Mouse (Mus musculus): ENCODE measurements around the gene Fam183b. TPM values are rescaled to one million over a fixed set of nuclear protein-coding genes. Genes with fewer than 3 reads are reported as not detected.
"Not testable (repeated sequence)": the region's sequence is repeated elsewhere in the genome, so short reads cannot be mapped to it uniquely, and the experiment has no call there.

The Fam183b gene
- total RNA-seq, 1 experiment, result 2.7 TPM

DNA sequence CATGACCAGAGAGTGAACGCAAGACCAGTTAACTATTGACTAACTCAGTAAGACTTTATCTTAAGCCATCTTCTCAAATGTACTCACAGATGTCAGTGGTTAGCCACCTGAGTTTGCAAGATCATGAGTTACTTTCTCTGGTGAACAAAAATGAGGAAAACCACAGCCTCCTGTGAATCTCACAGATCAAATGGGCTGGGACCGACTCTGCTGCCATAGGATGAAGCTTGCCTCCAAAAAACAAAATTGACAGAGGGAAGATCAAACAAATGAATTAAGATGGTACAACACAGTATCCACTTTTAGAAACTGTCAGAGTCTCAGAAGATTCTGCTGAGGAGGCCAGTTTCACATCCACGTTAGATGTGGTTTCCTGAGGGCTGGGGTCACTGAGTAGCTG, 28.0 kb upstream of the Fam183b start:
- Histone ChIP-seq H3K9me3 (ENCODE audit: control insufficient read depth, insufficient read depth, low read depth, low read length) (no peaks in the 10 kb centered on the region), H3K36me3 (ENCODE audit: control insufficient read depth, insufficient read depth, low read length, poor library complexity, severe bottlenecking) (no peaks in the 10 kb centered on the region), H3K27ac (ENCODE audit: insufficient read depth, low read depth, low read length, poor library complexity, severe bottlenecking) (no peak overlapping the region), H3K4me1 (ENCODE audit: control insufficient read depth in 2 of 2, insufficient read depth in 2 of 2, low read length in 2 of 2, poor library complexity in 1 of 2) (no peaks in the 10 kb centered on the region), H3K9ac (ENCODE audit: insufficient read depth, low read depth, low read length, poor library complexity, severe bottlenecking) (no peak overlapping the region), H3K4me3 (ENCODE audit: insufficient read depth in 1 of 2, low read depth in 1 of 2, low read length in 2 of 2, poor library complexity in 1 of 2, severe bottlenecking in 1 of 2) (no peak overlapping the region)
- DNase-seq (ENCODE audit: low read depth, low spot score), result no peak
- in situ Hi-C loops (cut with MboI; ENCODE audit: low sequenced_read_pairs in 2 of 2, unreplicated experiment in 2 of 2), result no loop called here
- TF ChIP-seq ZNF384 (IDR thresholded peaks at IDR 0.05; ENCODE audit: low read depth, low read length) (no peak), HCFC1 (IDR thresholded peaks at IDR 0.05; ENCODE audit: borderline replicate concordance, insufficient read depth, low read length) (no peak), CHD2 (IDR thresholded peaks at IDR 0.05; ENCODE audit: low read depth, low read length) (no peak), MAFK (IDR thresholded peaks at IDR 0.05; ENCODE audit: insufficient read depth, low read depth, low read length) (no peak), ZC3H11A (IDR thresholded peaks at IDR 0.05; ENCODE audit: borderline replicate concordance, low read depth, low read length) (no peak)

GRCm38 (mm10) chr11:58828937-58829336, 27.2 kb upstream of the Fam183b start, which contains the start of gene Olfr312:
Olfr312 (plus strand) TSS chr11:58829237.
- H3K27ac ChIP-seq (ENCODE audit: insufficient read depth, low read depth, low read length, poor library complexity, severe bottlenecking); H3K9me3 ChIP-seq (ENCODE audit: control insufficient read depth, insufficient read depth, low read depth, low read length); H3K4me1 ChIP-seq (ENCODE audit: control insufficient read depth in 2 of 2, insufficient read depth in 2 of 2, low read length in 2 of 2, poor library complexity in 1 of 2); in situ Hi-C loops (cut with MboI; ENCODE audit: low sequenced_read_pairs in 2 of 2, unreplicated experiment in 2 of 2); H3K4me3 ChIP-seq (ENCODE audit: insufficient read depth in 1 of 2, low read depth in 1 of 2, low read length in 2 of 2, poor library complexity in 1 of 2, severe bottlenecking in 1 of 2); H3K9ac ChIP-seq (ENCODE audit: insufficient read depth, low read depth, low read length, poor library complexity, severe bottlenecking); DNase-seq (ENCODE audit: low read depth, low spot score); H3K36me3 ChIP-seq (ENCODE audit: control insufficient read depth, insufficient read depth, low read length, poor library complexity, severe bottlenecking): not testable (repeated sequence)

DNA sequence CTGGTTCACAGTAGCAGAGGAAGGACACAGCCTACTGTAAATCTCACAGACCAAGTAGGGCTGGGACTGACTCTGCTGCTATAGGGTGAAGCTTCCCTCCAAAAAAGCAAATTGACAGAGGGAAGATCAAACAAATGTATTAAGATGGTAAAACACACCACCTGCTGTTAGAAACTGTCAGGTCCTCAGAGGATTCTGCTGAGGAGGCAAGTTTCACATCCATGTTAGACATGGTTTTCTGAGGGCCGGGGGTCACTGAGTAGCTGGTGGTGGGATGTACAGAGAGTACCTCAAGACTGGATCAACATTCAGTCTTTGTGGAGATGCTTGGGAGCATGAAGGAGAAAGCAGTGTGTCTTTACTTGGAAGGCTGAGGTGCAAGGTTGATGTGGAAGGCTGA, 13.9 kb upstream of the Fam183b start:
- in situ Hi-C loops (cut with MboI; ENCODE audit: low sequenced_read_pairs in 2 of 2, unreplicated experiment in 2 of 2), result no loop called here
- no peak overlapping the region for H3K27ac ChIP-seq (ENCODE audit: insufficient read depth, low read depth, low read length, poor library complexity, severe bottlenecking)
- H3K9me3 ChIP-seq (ENCODE audit: control insufficient read depth, insufficient read depth, low read depth, low read length), result no peaks in the 10 kb centered on the region
- no peaks in the 10 kb centered on the region for H3K36me3 ChIP-seq (ENCODE audit: control insufficient read depth, insufficient read depth, low read length, poor library complexity, severe bottlenecking)
- DNase-seq (ENCODE audit: low read depth, low spot score), result no peak
- H3K4me1 ChIP-seq (ENCODE audit: control insufficient read depth in 2 of 2, insufficient read depth in 2 of 2, low read length in 2 of 2, poor library complexity in 1 of 2), result no peaks in the 10 kb centered on the region
- no peak overlapping the region for H3K4me3 ChIP-seq (ENCODE audit: insufficient read depth in 1 of 2, low read depth in 1 of 2, low read length in 2 of 2, poor library complexity in 1 of 2, severe bottlenecking in 1 of 2)
- H3K9ac ChIP-seq (ENCODE audit: insufficient read depth, low read depth, low read length, poor library complexity, severe bottlenecking), result no peak overlapping the region
- TF ChIP-seq MAFK (IDR thresholded peaks at IDR 0.05; ENCODE audit: insufficient read depth, low read depth, low read length), result peak; percentile 81
- no peak for TF ChIP-seq ZC3H11A (IDR thresholded peaks at IDR 0.05; ENCODE audit: borderline replicate concordance, low read depth, low read length)
- TF ChIP-seq ZNF384 (IDR thresholded peaks at IDR 0.05; ENCODE audit: low read depth, low read length), result no peak
- no peak for TF ChIP-seq CHD2 (IDR thresholded peaks at IDR 0.05; ENCODE audit: low read depth, low read length)
- TF ChIP-seq HCFC1 (IDR thresholded peaks at IDR 0.05; ENCODE audit: borderline replicate concordance, insufficient read depth, low read length), result no peak

- H3K9ac ChIP-seq (ENCODE audit: insufficient read depth, low read depth, low read length, poor library complexity, severe bottlenecking); H3K36me3 ChIP-seq (ENCODE audit: control insufficient read depth, insufficient read depth, low read length, poor library complexity, severe bottlenecking); H3K27ac ChIP-seq (ENCODE audit: insufficient read depth, low read depth, low read length, poor library complexity, severe bottlenecking); H3K4me1 ChIP-seq (ENCODE audit: control insufficient read depth in 2 of 2, insufficient read depth in 2 of 2, low read length in 2 of 2, poor library complexity in 1 of 2); in situ Hi-C loops (cut with MboI; ENCODE audit: low sequenced_read_pairs in 2 of 2, unreplicated experiment in 2 of 2); H3K9me3 ChIP-seq (ENCODE audit: control insufficient read depth, insufficient read depth, low read depth, low read length); DNase-seq (ENCODE audit: low read depth, low spot score); H3K4me3 ChIP-seq (ENCODE audit: insufficient read depth in 1 of 2, low read depth in 1 of 2, low read length in 2 of 2, poor library complexity in 1 of 2, severe bottlenecking in 1 of 2): not testable (repeated sequence)
Measured at GRCm38 (mm10) chr11:58814700-58815099, 12.9 kb upstream of the Fam183b start, which contains the start of gene Olfr313. Olfr313 (plus strand) TSS chr11:58815000.

GRCm38 (mm10) chr11:58812001-58812400, 10.2 kb upstream of the Fam183b start:
- no peak overlapping the region for H3K27ac ChIP-seq (ENCODE audit: insufficient read depth, low read depth, low read length, poor library complexity, severe bottlenecking)
- no peak overlapping the region for H3K4me3 ChIP-seq (ENCODE audit: insufficient read depth in 1 of 2, low read depth in 1 of 2, low read length in 2 of 2, poor library complexity in 1 of 2, severe bottlenecking in 1 of 2)
- TF ChIP-seq CHD2 (IDR thresholded peaks at IDR 0.05; ENCODE audit: low read depth, low read length) (no peak), ZC3H11A (IDR thresholded peaks at IDR 0.05; ENCODE audit: borderline replicate concordance, low read depth, low read length) (peak; percentile 60)
- H3K9me3 ChIP-seq (ENCODE audit: control insufficient read depth, insufficient read depth, low read depth, low read length), result no peaks in the 10 kb centered on the region
- in situ Hi-C loops (cut with MboI; ENCODE audit: low sequenced_read_pairs in 2 of 2, unreplicated experiment in 2 of 2), result no loop called here
- H3K4me1 ChIP-seq (ENCODE audit: control insufficient read depth in 2 of 2, insufficient read depth in 2 of 2, low read length in 2 of 2, poor library complexity in 1 of 2), result no peaks in the 10 kb centered on the region
- no peak overlapping the region for H3K9ac ChIP-seq (ENCODE audit: insufficient read depth, low read depth, low read length, poor library complexity, severe bottlenecking)
- no peaks in the 10 kb centered on the region for H3K36me3 ChIP-seq (ENCODE audit: control insufficient read depth, insufficient read depth, low read length, poor library complexity, severe bottlenecking)
- peak; percentile 21 for DNase-seq (ENCODE audit: low read depth, low spot score)

All from ES-E14 (cell line).